ENCODE assay signal across 10 mouse cellular contexts in the genomic region with DNA sequence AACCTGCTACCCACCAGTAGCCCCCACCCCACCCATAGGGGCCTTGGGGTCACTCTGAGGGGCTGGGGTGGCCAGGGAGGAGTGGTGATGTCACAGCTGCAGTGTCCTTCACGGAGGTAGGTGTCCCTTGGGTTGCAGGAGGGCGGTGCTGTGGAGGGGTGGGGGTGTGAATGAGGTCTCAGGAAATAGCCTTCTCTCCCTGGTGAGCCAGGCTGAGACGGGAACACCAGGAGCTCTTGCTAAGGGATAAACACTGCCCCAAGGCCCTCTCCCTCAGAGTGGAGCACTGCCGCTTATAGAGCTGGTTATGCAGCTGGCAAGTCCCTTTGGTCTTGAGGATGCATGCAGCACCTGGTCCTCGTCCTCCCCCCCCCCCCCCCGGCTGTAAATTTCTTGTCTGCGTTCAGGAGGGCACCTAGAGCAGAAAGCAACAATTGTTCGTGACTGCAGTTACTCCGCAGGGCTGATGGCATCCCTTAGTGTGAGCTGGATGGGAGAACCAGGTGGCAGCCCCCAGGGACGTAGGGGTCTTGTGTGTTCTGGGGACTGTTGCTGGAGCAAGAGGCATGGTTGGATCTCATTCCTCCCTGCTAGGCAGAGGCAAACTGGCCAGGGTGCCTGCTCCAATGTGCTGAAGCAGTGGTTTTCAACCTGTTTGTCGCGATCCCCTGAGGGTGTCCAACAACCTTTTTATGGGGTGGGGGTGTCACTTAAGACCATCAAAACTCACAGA. TPM values are rescaled to one million over a fixed set of nuclear protein-coding genes. Genes with fewer than 3 reads are reported as not detected.
A peak's percentile ranks its signal among the peaks of the same experiment; 100 is the strongest.
DNase-seq lines count a peak whose midpoint lies in the region; ATAC-seq and TF ChIP-seq lines count a peak whose summit lies in the region.
"Had no signal": no experiment of that assay in that cellular context is flagged by ENCODE, and none has a peak within 500 bp of the region (broad histone marks: within the 10 kb centered on the region; RNA-seq: fewer than 3 reads in every experiment).

No protein-coding gene starts in this region.

- no peaks in the 10 kb centered on the region for H3K27me3 ChIP-seq in lung, embryonic 16.5 days (ENCODE audit: control insufficient read depth, insufficient read depth, low read depth, low read length)
- no peaks in the 10 kb centered on the region for H3K27me3 ChIP-seq in heart, embryonic 15.5 days
- H3K27me3 ChIP-seq in liver, embryonic 12.5 days (replicated peaks), result no peaks in the 10 kb centered on the region
- H3K27me3 ChIP-seq in stomach, postnatal 0 days (ENCODE audit: control insufficient read depth, insufficient read depth, low read length), result no peaks in the 10 kb centered on the region

- 29% methylated on average over 11 of the region's 12 CpGs for WGBS in lung, embryonic 16.5 days
- 42% methylated on average over 12 of the region's 12 CpGs for WGBS in heart, embryonic 15.5 days
- WGBS in liver, embryonic 12.5 days (ENCODE audit: insufficient replicate concordance), result 72% methylated on average over 12 of the region's 12 CpGs
- 48% methylated on average over 11 of the region's 12 CpGs for WGBS in stomach, postnatal 0 days

- peak overlapping the region; percentile 20; the same call in 1 of the 2 replicates for H3K9ac ChIP-seq in lung, embryonic 16.5 days (ENCODE audit: low read length)
- peak overlapping the region; percentile 46 for H3K9ac ChIP-seq in heart, embryonic 15.5 days
- no peak overlapping the region for H3K9ac ChIP-seq in liver, embryonic 12.5 days
- H3K9ac ChIP-seq in stomach, postnatal 0 days (ENCODE audit: low read length), result no peak overlapping the region; the same call in 1 of the 2 replicates
- H3K9ac ChIP-seq: liver, embryonic 14.5 days had no signal

- peak; percentile 15 for ATAC-seq in lung, embryonic 16.5 days (ENCODE audit: low read depth)
- ATAC-seq in heart, embryonic 15.5 days (replicated peaks; ENCODE audit: insufficient number of reproducible peaks, insufficient read depth, low FRiP score, low read depth), result peak; percentile 7
- ATAC-seq in liver, embryonic 12.5 days, result no peak
- no peak for ATAC-seq in stomach, postnatal 0 days (ENCODE audit: low FRiP score, low TSS enrichment)
- ATAC-seq in granulocyte monocyte progenitor cell, adult 5-6 weeks (replicated peaks; ENCODE audit: poor library complexity, severe bottlenecking), result no peak

- H3K27ac ChIP-seq in lung, embryonic 16.5 days (ENCODE audit: low read length), result peak overlapping the region; percentile 56
- peak overlapping the region; percentile 94 for H3K27ac ChIP-seq in heart, embryonic 15.5 days
- H3K27ac ChIP-seq in liver, embryonic 12.5 days, result peak overlapping the region; percentile 7; the same call in 1 of the 2 replicates
- peak overlapping the region; percentile 35; the same call in 1 of the 2 replicates for H3K27ac ChIP-seq in stomach, postnatal 0 days (replicated peaks)
- H3K27ac ChIP-seq: liver, embryonic 14.5 days had no signal

- TF ChIP-seq CTCF in stomach, postnatal 0 days (IDR thresholded peaks at IDR 0.05; ENCODE audit: low read depth), result no peak

- no peaks in the 10 kb centered on the region for H3K9me3 ChIP-seq in lung, embryonic 16.5 days (ENCODE audit: control insufficient read depth, low read length)
- no peaks in the 10 kb centered on the region for H3K9me3 ChIP-seq in heart, embryonic 15.5 days (replicated peaks)
- H3K9me3 ChIP-seq in liver, embryonic 12.5 days (replicated peaks), result no peaks in the 10 kb centered on the region
- H3K9me3 ChIP-seq in stomach, postnatal 0 days (ENCODE audit: control insufficient read depth, low read length), result no peaks in the 10 kb centered on the region

- peaks cover 15% of the 10 kb centered on the region for H3K36me3 ChIP-seq in lung, embryonic 16.5 days (ENCODE audit: control insufficient read depth, insufficient read depth, low read length)
- H3K36me3 ChIP-seq in heart, embryonic 15.5 days, result peaks cover 33% of the 10 kb centered on the region
- peaks cover 88% of the 10 kb centered on the region for H3K36me3 ChIP-seq in liver, embryonic 12.5 days
- H3K36me3 ChIP-seq in stomach, postnatal 0 days (ENCODE audit: control insufficient read depth, insufficient read depth, low read length), result peaks cover 21% of the 10 kb centered on the region

- no peak overlapping the region for H3K4me3 ChIP-seq in lung, embryonic 16.5 days (ENCODE audit: low read length)
- peak overlapping the region; percentile 28 for H3K4me3 ChIP-seq in heart, embryonic 15.5 days
- no peak overlapping the region for H3K4me3 ChIP-seq in liver, embryonic 12.5 days
- no peak overlapping the region for H3K4me3 ChIP-seq in stomach, postnatal 0 days (ENCODE audit: low read depth, low read length)

- DNase-seq in lung, postnatal 25 days (ENCODE audit: low spot score), result no peak
- DNase-seq in stomach, postnatal 0 days (ENCODE audit: low spot score), result no peak
- no peak for DNase-seq in cerebellum, postnatal 14 days
- no peak for DNase-seq in frontal cortex, postnatal 10 days (ENCODE audit: low spot score in 2 of 2)

- TF ChIP-seq EP300 in stomach, postnatal 0 days (optimal IDR thresholded peaks at IDR 0.05), result no peak

- peaks cover 39% of the 10 kb centered on the region for H3K4me1 ChIP-seq in lung, embryonic 16.5 days (replicated peaks; ENCODE audit: control insufficient read depth, insufficient read depth, low read length)
- H3K4me1 ChIP-seq in heart, embryonic 15.5 days (replicated peaks), result peaks cover 75% of the 10 kb centered on the region
- H3K4me1 ChIP-seq in liver, embryonic 12.5 days, result peaks cover 85% of the 10 kb centered on the region
- H3K4me1 ChIP-seq in stomach, postnatal 0 days (replicated peaks; ENCODE audit: control insufficient read depth, insufficient read depth), result peaks cover 25% of the 10 kb centered on the region

- H3K4me2 ChIP-seq in lung, embryonic 16.5 days (ENCODE audit: low read depth, low read length), result peak overlapping the region; percentile 16; the same call in 1 of the 2 replicates
- peak overlapping the region; percentile 67 for H3K4me2 ChIP-seq in heart, embryonic 15.5 days
- H3K4me2 ChIP-seq in liver, embryonic 12.5 days, result 0 out of 2 replicates have a peak overlapping the region, but pooled peaks have one; percentile 17
- peak overlapping the region; percentile 11; the same call in 1 of the 2 replicates for H3K4me2 ChIP-seq in stomach, postnatal 0 days (replicated peaks; ENCODE audit: low read depth)

RNA-seq across cellular contexts. Expression of gene Mafk, which starts 7.0 kb away (rescaled TPM):
- polyA plus RNA-seq in lung, embryonic 16.5 days (2015; fragmentation: Nextera tagmentation; extraction: Ambion mirVana), result 15.3 and 16.3 TPM in 2 replicates
- polyA plus RNA-seq in heart, embryonic 15.5 days (2015; fragmentation: Nextera tagmentation; extraction: Ambion mirVana), result 19.1 and 23.0 TPM in 2 replicates
- polyA plus RNA-seq in liver, embryonic 12.5 days (2016; fragmentation: Nextera tagmentation; extraction: Ambion mirVana), result 47.7 and 48.9 TPM in 2 replicates
- 19.4 TPM in 2 replicates for polyA plus RNA-seq in stomach, postnatal 0 days (2015; fragmentation: Nextera tagmentation; extraction: Ambion mirVana)
- 12.1 and 18.5 TPM in 2 replicates for total RNA-seq in granulocyte monocyte progenitor cell, adult 5-6 weeks (2014; fragmentation: Nextera tagmentation)
- 18.5 and 23.0 TPM in 2 replicates for total RNA-seq in granulocyte monocyte progenitor cell, adult 5-6 weeks (2017)

RNA-seq across cellular contexts. Expression of gene Tmem184a, which starts 21.4 kb away (rescaled TPM):
- 13.9 and 14.6 TPM in 2 replicates for polyA plus RNA-seq in lung, embryonic 16.5 days (2015; fragmentation: Nextera tagmentation; extraction: Ambion mirVana)
- polyA plus RNA-seq in heart, embryonic 15.5 days (2015; fragmentation: Nextera tagmentation; extraction: Ambion mirVana), result 0.18 and 1.9 TPM in 2 replicates
- 1.6 TPM in 2 replicates for polyA plus RNA-seq in liver, embryonic 12.5 days (2016; fragmentation: Nextera tagmentation; extraction: Ambion mirVana)
- 72.0 and 84.3 TPM in 2 replicates for polyA plus RNA-seq in stomach, postnatal 0 days (2015; fragmentation: Nextera tagmentation; extraction: Ambion mirVana)
- not detected in 2 replicates for total RNA-seq in granulocyte monocyte progenitor cell, adult 5-6 weeks (2014; fragmentation: Nextera tagmentation)
- total RNA-seq in granulocyte monocyte progenitor cell, adult 5-6 weeks (2017), result 0.04 TPM in 1 of 2 replicates, not detected in the other

RNA-seq across cellular contexts. Expression of gene Ints1, which starts 22.9 kb away (rescaled TPM):
- 21.9 and 24.6 TPM in 2 replicates for polyA plus RNA-seq in lung, embryonic 16.5 days (2015; fragmentation: Nextera tagmentation; extraction: Ambion mirVana)
- polyA plus RNA-seq in heart, embryonic 15.5 days (2015; fragmentation: Nextera tagmentation; extraction: Ambion mirVana), result 12.6 and 20.6 TPM in 2 replicates
- polyA plus RNA-seq in liver, embryonic 12.5 days (2016; fragmentation: Nextera tagmentation; extraction: Ambion mirVana), result 21.8 and 23.3 TPM in 2 replicates
- 7.9 and 8.0 TPM in 2 replicates for polyA plus RNA-seq in stomach, postnatal 0 days (2015; fragmentation: Nextera tagmentation; extraction: Ambion mirVana)
- 85.9 and 93.1 TPM in 2 replicates for total RNA-seq in granulocyte monocyte progenitor cell, adult 5-6 weeks (2014; fragmentation: Nextera tagmentation)
- total RNA-seq in granulocyte monocyte progenitor cell, adult 5-6 weeks (2017), result 46.7 and 53.4 TPM in 2 replicates

RNA-seq across cellular contexts. Expression of gene Gm26938, which starts 27.9 kb away (rescaled TPM):
- not detected in 2 replicates for polyA plus RNA-seq in lung, embryonic 16.5 days (2015; fragmentation: Nextera tagmentation; extraction: Ambion mirVana)
- not detected in 2 replicates for polyA plus RNA-seq in heart, embryonic 15.5 days (2015; fragmentation: Nextera tagmentation; extraction: Ambion mirVana)
- polyA plus RNA-seq in liver, embryonic 12.5 days (2016; fragmentation: Nextera tagmentation; extraction: Ambion mirVana), result not detected in 2 replicates
- not detected in 2 replicates for polyA plus RNA-seq in stomach, postnatal 0 days (2015; fragmentation: Nextera tagmentation; extraction: Ambion mirVana)
- not detected in 2 replicates for total RNA-seq in granulocyte monocyte progenitor cell, adult 5-6 weeks (2014; fragmentation: Nextera tagmentation)
- total RNA-seq in granulocyte monocyte progenitor cell, adult 5-6 weeks (2017), result not detected in 2 replicates
- total RNA-seq: common myeloid progenitor, adult 5-6 weeks had no signal
- polyA plus RNA-seq: liver, embryonic 14.5 days had no signal

RNA-seq across cellular contexts. Expression of gene Psmg3, which starts 28.4 kb away (rescaled TPM):
- 69.5 and 75.9 TPM in 2 replicates for polyA plus RNA-seq in lung, embryonic 16.5 days (2015; fragmentation: Nextera tagmentation; extraction: Ambion mirVana)
- polyA plus RNA-seq in heart, embryonic 15.5 days (2015; fragmentation: Nextera tagmentation; extraction: Ambion mirVana), result 33.2 and 39.2 TPM in 2 replicates
- polyA plus RNA-seq in liver, embryonic 12.5 days (2016; fragmentation: Nextera tagmentation; extraction: Ambion mirVana), result 75.6 and 80.9 TPM in 2 replicates
- 50.6 and 51.0 TPM in 2 replicates for polyA plus RNA-seq in stomach, postnatal 0 days (2015; fragmentation: Nextera tagmentation; extraction: Ambion mirVana)
- total RNA-seq in granulocyte monocyte progenitor cell, adult 5-6 weeks (2014; fragmentation: Nextera tagmentation), result 79.1 and 83.9 TPM in 2 replicates
- total RNA-seq in granulocyte monocyte progenitor cell, adult 5-6 weeks (2017), result 25.7 and 30.3 TPM in 2 replicates

Comparison
In these comparisons a context has a peak if more than half of its experiments do, and no peak if none do; other contexts are left out.
1. ATAC-seq: peak in lung, embryonic 16.5 days (single experiment) and heart, embryonic 15.5 days (single experiment); none in liver, embryonic 12.5 days (single experiment), stomach, postnatal 0 days (single experiment) and granulocyte monocyte progenitor cell, adult 5-6 weeks (single experiment).
2. H3K27ac ChIP-seq: peak in every context shown above with its lines; median percentile 94 in heart, embryonic 15.5 days; 56 in lung, embryonic 16.5 days; 35 in stomach, postnatal 0 days; 7 in liver, embryonic 12.5 days.
3. H3K4me2 ChIP-seq: peak in every context shown above with its lines; median percentile 67 in heart, embryonic 15.5 days; 17 in liver, embryonic 12.5 days; 16 in lung, embryonic 16.5 days; 11 in stomach, postnatal 0 days.
4. H3K9ac ChIP-seq: peak in lung, embryonic 16.5 days (single experiment) and heart, embryonic 15.5 days (single experiment); none in liver, embryonic 12.5 days (single experiment) and stomach, postnatal 0 days (single experiment).